Mouse (Mus musculus) spleen, postnatal 14 days (tissue): ENCODE measurements around the gene Il12a.
"Not testable (repeated sequence)": the region's sequence is repeated elsewhere in the genome, so short reads cannot be mapped to it uniquely, and the experiment has no call there.

ENCODE experiments used
- DNase-seq, 2 experiments: peaks; one replicate each; pipeline ENCODE4 v3.0.0; 2021 to 2022; ENCODE audit warnings: low spot score in 2 of 2

Il12a gene

DNA sequence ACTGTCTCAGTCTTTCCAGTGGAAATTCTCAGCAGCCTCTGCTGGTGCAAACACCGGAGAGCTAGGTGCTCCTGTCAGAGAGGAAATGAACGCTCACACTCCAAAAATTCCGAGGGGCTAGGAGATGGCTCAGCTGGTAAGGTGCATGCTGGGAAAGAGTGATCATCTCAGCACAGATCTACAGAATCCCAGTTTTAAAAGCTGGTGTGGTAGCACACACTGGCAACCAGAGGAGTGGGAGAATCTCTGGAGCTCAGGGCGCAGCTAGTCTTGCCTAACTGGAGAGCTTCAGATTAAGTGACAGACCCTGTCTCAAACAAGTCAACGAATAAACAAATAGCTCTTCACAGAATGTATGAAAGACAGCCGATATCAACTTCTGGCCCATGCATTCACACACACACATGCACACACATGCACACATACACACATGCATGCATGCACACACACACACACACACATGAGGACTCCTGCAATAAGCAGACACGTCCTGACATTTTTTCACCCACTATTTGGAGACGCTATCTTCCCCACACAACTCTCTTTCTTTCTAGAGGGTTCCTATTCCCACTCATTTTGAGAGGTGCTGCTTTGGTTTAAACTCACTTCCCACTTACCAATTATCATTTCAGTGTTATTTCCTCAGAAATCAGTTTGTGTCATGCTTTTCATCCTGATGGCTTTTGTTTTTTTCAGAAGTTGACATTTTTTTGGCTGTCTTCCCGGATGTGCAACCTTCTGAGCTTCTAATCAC lies 52.5 kb downstream of the Il12a start:
- DNase-seq = no peak

DNA sequence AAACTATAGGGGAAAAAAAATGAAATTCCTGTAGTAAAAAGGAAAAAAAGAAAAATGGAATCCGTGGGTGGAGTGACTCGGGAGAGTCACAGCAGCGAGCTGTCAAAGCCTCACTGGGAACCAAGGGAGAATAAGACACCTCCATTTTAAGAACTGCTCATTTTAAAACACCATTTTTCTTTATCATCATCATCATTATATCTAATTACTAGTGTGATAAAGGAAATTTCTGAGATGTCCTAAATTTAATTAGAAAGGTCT lies 53.0 kb downstream of the Il12a start:
- DNase-seq = no peak

DNA sequence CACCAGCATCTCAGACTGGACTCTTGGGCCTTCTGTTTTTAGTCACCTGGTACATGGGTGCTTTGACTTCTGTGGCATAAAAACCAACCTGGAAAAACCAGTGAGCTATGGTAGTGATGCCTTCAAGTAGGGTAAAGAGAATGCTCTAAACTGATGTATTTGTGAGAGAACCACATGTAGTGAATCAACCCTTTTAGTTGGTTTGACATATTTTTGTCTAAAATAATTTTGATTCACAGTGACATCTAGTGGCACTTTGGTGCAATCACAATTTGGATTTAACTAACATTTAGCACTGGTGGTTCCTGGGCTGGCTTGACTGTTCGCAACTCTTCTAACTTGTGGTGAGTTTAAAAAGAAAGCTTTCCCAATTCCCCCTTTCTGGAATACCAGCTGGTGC lies 53.7 kb downstream of the Il12a start:
- DNase-seq = no peak

DNA sequence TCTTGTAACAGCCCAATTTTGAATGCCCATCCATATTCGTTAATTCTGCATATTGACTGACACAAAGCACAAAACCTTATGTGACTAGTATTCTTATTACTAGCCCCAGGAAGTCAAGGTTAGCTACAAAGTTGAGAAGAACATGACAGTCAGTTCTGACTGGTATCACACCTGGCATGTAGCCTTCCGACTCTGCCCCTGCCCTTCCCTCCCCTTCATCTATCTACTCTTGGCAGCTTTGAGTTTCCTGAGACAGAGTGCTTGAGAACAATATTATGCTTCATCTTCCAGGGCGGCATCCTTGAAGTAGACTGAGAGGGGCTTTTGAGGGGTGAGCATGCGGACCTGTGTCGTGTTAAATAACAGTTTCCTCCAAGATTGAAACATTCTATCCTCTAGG lies 54.6 kb downstream of the Il12a start:
- DNase-seq = no peak

DNA sequence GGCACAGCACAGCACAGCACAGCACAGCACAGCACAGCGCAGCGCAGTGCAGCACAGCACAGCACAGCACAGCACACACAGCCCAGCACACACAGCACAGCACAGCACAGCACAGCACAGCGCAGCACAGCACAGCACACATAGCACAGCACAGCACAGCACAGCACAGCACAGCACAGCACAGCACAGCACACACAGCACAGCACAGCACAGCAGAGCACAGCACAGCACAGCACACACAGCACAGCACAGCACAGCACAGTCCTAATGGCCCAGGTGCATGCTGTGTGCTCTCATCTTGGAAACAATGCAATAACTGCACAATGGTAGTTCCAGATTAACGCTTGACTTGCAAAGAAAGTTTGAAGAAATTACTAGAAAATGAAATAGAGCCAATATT lies 55.8 kb downstream of the Il12a start:
- DNase-seq = not testable (repeated sequence)
